Mouse (Mus musculus): Measurements from ENCODE around the gene Slc39a11. TPM values are rescaled to one million over a fixed set of nuclear protein-coding genes. Genes with fewer than 3 reads are reported as not detected.

Slc39a11 gene
- polyA plus RNA-seq, 1 experiment, result 32.4 TPM

- Histone ChIP-seq H3K36me3 (ENCODE audit: control insufficient read depth, insufficient read depth, low read length) (no peaks in the 10 kb centered on the region), H3K27me3 (ENCODE audit: control insufficient read depth, insufficient read depth, low read length) (no peaks in the 10 kb centered on the region), H3K4me3 (ENCODE audit: low read depth, low read length) (no peak overlapping the region), H3K27ac (ENCODE audit: insufficient read depth, low read depth, low read length) (no peak overlapping the region), H3K4me1 (ENCODE audit: control insufficient read depth, insufficient read depth, insufficient read length, low read length) (peaks cover 9% of the 10 kb centered on the region; the same call in 1 of the 2 replicates)
- WGBS, result 48% methylated on average over 8 of the region's 8 CpGs
- TF ChIP-seq POLR2A (IDR thresholded peaks at IDR 0.05; ENCODE audit: low read depth, low read length) (no peak), CTCF (IDR thresholded peaks at IDR 0.05; ENCODE audit: extremely low read depth, insufficient read length, insufficient replicate concordance, low read depth, low read length) (no peak)
Observed at GRCm38 (mm10) chr11:113562326-113562725, 87.6 kb downstream of the Slc39a11 start.

GRCm38 (mm10) chr11:113560150-113560549 is 89.7 kb downstream of the Slc39a11 start:
- H3K27me3 ChIP-seq (ENCODE audit: control insufficient read depth, insufficient read depth, low read length), result no peaks in the 10 kb centered on the region
- H3K36me3 ChIP-seq (ENCODE audit: control insufficient read depth, insufficient read depth, low read length), result no peaks in the 10 kb centered on the region
- TF ChIP-seq POLR2A (IDR thresholded peaks at IDR 0.05; ENCODE audit: low read depth, low read length), result no peak
- WGBS, result 46% methylated on average over 4 of the region's 4 CpGs
- H3K4me1 ChIP-seq (ENCODE audit: control insufficient read depth, insufficient read depth, insufficient read length, low read length), result peaks cover 9% of the 10 kb centered on the region; the same call in 1 of the 2 replicates
- H3K27ac ChIP-seq (ENCODE audit: insufficient read depth, low read depth, low read length), result no peak overlapping the region
- H3K4me3 ChIP-seq (ENCODE audit: low read depth, low read length), result no peak overlapping the region

GRCm38 (mm10) chr11:113558505-113558904 is 91.4 kb downstream of the Slc39a11 start:
- H3K4me1 ChIP-seq (ENCODE audit: control insufficient read depth, insufficient read depth, insufficient read length, low read length), result peaks cover 7% of the 10 kb centered on the region; the same call in 1 of the 2 replicates
- TF ChIP-seq POLR2A (IDR thresholded peaks at IDR 0.05; ENCODE audit: low read depth, low read length) (no peak), CTCF (IDR thresholded peaks at IDR 0.05; ENCODE audit: extremely low read depth, insufficient read length, insufficient replicate concordance, low read depth, low read length) (no peak)
- H3K36me3 ChIP-seq (ENCODE audit: control insufficient read depth, insufficient read depth, low read length), result no peaks in the 10 kb centered on the region
- H3K4me3 ChIP-seq (ENCODE audit: low read depth, low read length), result no peak overlapping the region
- no peak overlapping the region for H3K27ac ChIP-seq (ENCODE audit: insufficient read depth, low read depth, low read length)
- 94% methylated on average over 12 of the region's 12 CpGs for WGBS
- H3K27me3 ChIP-seq (ENCODE audit: control insufficient read depth, insufficient read depth, low read length), result no peaks in the 10 kb centered on the region

- no peaks in the 10 kb centered on the region for H3K27me3 ChIP-seq (ENCODE audit: control insufficient read depth, insufficient read depth, low read length)
- WGBS, result 84% methylated on average over 12 of the region's 12 CpGs
- no peaks in the 10 kb centered on the region for H3K36me3 ChIP-seq (ENCODE audit: control insufficient read depth, insufficient read depth, low read length)
- H3K27ac ChIP-seq (ENCODE audit: insufficient read depth, low read depth, low read length), result no peak overlapping the region
- TF ChIP-seq CTCF (IDR thresholded peaks at IDR 0.05; ENCODE audit: extremely low read depth, insufficient read length, insufficient replicate concordance, low read depth, low read length) (no peak), POLR2A (IDR thresholded peaks at IDR 0.05; ENCODE audit: low read depth, low read length) (no peak)
- no peaks in the 10 kb centered on the region for H3K4me1 ChIP-seq (ENCODE audit: control insufficient read depth, insufficient read depth, insufficient read length, low read length)
- H3K4me3 ChIP-seq (ENCODE audit: low read depth, low read length), result no peak overlapping the region
Observed at GRCm38 (mm10) chr11:113556142-113556541, 93.7 kb downstream of the Slc39a11 start.

- Histone ChIP-seq H3K4me1 (ENCODE audit: control insufficient read depth, insufficient read depth, insufficient read length, low read length) (no peaks in the 10 kb centered on the region), H3K27me3 (ENCODE audit: control insufficient read depth, insufficient read depth, low read length) (no peaks in the 10 kb centered on the region), H3K4me3 (ENCODE audit: low read depth, low read length) (no peak overlapping the region), H3K36me3 (ENCODE audit: control insufficient read depth, insufficient read depth, low read length) (no peaks in the 10 kb centered on the region), H3K27ac (ENCODE audit: insufficient read depth, low read depth, low read length) (no peak overlapping the region)
- TF ChIP-seq CTCF (IDR thresholded peaks at IDR 0.05; ENCODE audit: extremely low read depth, insufficient read length, insufficient replicate concordance, low read depth, low read length) (no peak), POLR2A (IDR thresholded peaks at IDR 0.05; ENCODE audit: low read depth, low read length) (no peak)
- 55% methylated on average over 7 of the region's 7 CpGs for WGBS
Observed at GRCm38 (mm10) chr11:113554701-113555360, 95.0 kb downstream of the Slc39a11 start.

- no peak for TF ChIP-seq POLR2A (IDR thresholded peaks at IDR 0.05; ENCODE audit: low read depth, low read length)
- no peak for TF ChIP-seq CTCF (IDR thresholded peaks at IDR 0.05; ENCODE audit: extremely low read depth, insufficient read length, insufficient replicate concordance, low read depth, low read length)
- Histone ChIP-seq H3K36me3 (ENCODE audit: control insufficient read depth, insufficient read depth, low read length) (no peaks in the 10 kb centered on the region), H3K27ac (ENCODE audit: insufficient read depth, low read depth, low read length) (no peak overlapping the region), H3K4me3 (ENCODE audit: low read depth, low read length) (no peak overlapping the region), H3K27me3 (ENCODE audit: control insufficient read depth, insufficient read depth, low read length) (no peaks in the 10 kb centered on the region), H3K4me1 (ENCODE audit: control insufficient read depth, insufficient read depth, insufficient read length, low read length) (no peaks in the 10 kb centered on the region)
- WGBS, result 74% methylated on average over 7 of the region's 7 CpGs
Observed at GRCm38 (mm10) chr11:113554194-113554593, 95.7 kb downstream of the Slc39a11 start.

DNA sequence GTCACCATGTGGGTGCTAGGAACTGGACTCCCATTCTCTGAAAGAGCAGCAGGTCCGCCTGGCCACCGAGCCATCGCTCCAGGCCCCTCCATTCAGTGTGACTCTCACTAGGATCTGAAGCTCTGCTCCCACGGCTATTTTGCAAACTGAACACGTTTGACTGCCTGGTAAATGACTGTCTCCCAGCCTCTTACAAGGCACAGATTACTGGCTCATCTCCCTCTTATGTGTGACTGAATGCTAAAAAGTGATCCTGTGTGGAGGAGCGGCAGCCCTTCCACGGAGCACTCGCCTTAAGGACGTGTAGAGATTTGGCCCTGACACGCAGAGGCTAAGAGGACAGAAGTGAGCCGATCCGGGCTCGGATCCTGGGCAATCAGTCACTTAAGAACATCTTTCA is 96.3 kb downstream of the Slc39a11 start:
- Histone ChIP-seq H3K4me3 (ENCODE audit: low read depth, low read length) (no peak overlapping the region), H3K4me1 (ENCODE audit: control insufficient read depth, insufficient read depth, insufficient read length, low read length) (no peaks in the 10 kb centered on the region), H3K36me3 (ENCODE audit: control insufficient read depth, insufficient read depth, low read length) (no peaks in the 10 kb centered on the region), H3K27ac (ENCODE audit: insufficient read depth, low read depth, low read length) (no peak overlapping the region), H3K27me3 (ENCODE audit: control insufficient read depth, insufficient read depth, low read length) (no peaks in the 10 kb centered on the region)
- no peak for TF ChIP-seq CTCF (IDR thresholded peaks at IDR 0.05; ENCODE audit: extremely low read depth, insufficient read length, insufficient replicate concordance, low read depth, low read length)
- no peak for TF ChIP-seq POLR2A (IDR thresholded peaks at IDR 0.05; ENCODE audit: low read depth, low read length)
- WGBS, result 95% methylated on average over 13 of the region's 13 CpGs

Data from small intestine, adult 2 months (tissue).